Mouse (Mus musculus): Measurements from ENCODE around the gene Ankrd13a. TPM values are rescaled to one million over a fixed set of nuclear protein-coding genes. Genes with fewer than 3 reads are reported as not detected.

The Ankrd13a gene
- polyA plus RNA-seq, 1 experiment = 71.8 TPM

DNA sequence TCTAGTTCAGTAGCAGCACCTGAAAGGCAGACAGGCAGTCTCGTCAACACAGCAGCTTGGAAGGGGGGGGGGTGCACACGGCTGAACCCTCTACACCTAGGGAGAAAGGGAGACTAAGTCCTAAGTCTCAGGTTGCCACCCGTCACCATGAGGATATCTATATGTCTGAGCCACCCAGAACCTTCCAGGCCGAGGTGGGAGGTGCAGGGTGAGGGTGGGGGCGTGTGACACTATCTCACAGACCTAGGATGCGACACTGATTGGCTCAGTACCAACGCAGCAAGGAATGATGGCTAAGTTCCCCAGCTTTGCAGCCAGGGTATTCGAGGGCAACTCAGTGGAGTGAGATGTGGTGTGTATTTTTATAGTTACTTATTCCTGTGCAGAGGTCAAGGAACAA is 33.9 kb downstream of the Ankrd13a start:
- no peak overlapping the region for H3K27ac ChIP-seq (ENCODE audit: insufficient read depth, low read length)
- peaks cover 16% of the 10 kb centered on the region for H3K9me3 ChIP-seq (replicated peaks; ENCODE audit: control insufficient read depth, insufficient read depth, low read length, poor library complexity, severe bottlenecking)
- H3K27me3 ChIP-seq (ENCODE audit: control insufficient read depth, insufficient read depth, low read length, poor library complexity, severe bottlenecking) = no peaks in the 10 kb centered on the region
- peaks cover 18% of the 10 kb centered on the region for H3K36me3 ChIP-seq (ENCODE audit: control insufficient read depth, insufficient read depth, low read length, poor library complexity, severe bottlenecking)
- H3K4me3 ChIP-seq (ENCODE audit: low read depth, low read length) = no peak overlapping the region
- H3K9ac ChIP-seq (ENCODE audit: low read depth, poor library complexity, severe bottlenecking) = no peak overlapping the region
- TF ChIP-seq POLR2A (IDR thresholded peaks at IDR 0.05; ENCODE audit: insufficient read depth, low read length) (no peak), CTCF (IDR thresholded peaks at IDR 0.05; ENCODE audit: low read depth, low read length) (no peak), EP300 (IDR thresholded peaks at IDR 0.05; ENCODE audit: insufficient read depth, low read depth, low read length) (no peak)
- H3K4me1 ChIP-seq (ENCODE audit: control insufficient read depth, insufficient read depth, low read length) = no peaks in the 10 kb centered on the region

DNA sequence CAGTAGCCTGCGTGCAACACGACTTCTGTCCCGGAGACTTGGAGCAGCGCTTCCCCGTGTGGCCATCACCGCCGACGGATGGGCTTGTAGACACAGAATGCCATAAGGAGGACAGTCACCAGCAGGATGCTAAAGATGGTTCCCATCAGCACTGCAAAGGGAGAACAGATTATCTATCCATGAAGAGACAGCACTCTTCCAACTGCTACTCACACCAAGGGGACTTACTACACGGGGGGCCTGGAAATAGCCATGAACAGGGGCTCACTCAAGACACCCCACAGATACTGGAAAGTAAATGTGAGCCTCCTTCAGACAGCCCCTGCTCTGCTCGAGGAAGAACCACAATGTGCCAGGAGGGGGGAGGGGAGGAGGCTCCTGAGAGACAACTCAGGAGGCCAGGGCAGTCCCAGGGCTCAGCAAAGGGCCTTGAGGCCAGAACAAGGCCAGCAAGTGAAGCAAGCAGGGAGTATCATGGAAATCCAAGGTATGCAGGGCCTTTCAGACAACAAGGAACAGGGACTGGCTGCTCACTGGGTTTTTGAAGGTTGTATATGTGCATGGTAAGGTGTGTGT is 34.8 kb downstream of the Ankrd13a start:
- no peaks in the 10 kb centered on the region for H3K4me1 ChIP-seq (ENCODE audit: control insufficient read depth, insufficient read depth, low read length)
- peaks cover 7% of the 10 kb centered on the region for H3K9me3 ChIP-seq (replicated peaks; ENCODE audit: control insufficient read depth, insufficient read depth, low read length, poor library complexity, severe bottlenecking)
- H3K36me3 ChIP-seq (ENCODE audit: control insufficient read depth, insufficient read depth, low read length, poor library complexity, severe bottlenecking) = peaks cover 9% of the 10 kb centered on the region
- H3K4me3 ChIP-seq (ENCODE audit: low read depth, low read length) = no peak overlapping the region
- H3K27ac ChIP-seq (ENCODE audit: insufficient read depth, low read length) = no peak overlapping the region
- H3K9ac ChIP-seq (ENCODE audit: low read depth, poor library complexity, severe bottlenecking) = no peak overlapping the region
- TF ChIP-seq POLR2A (IDR thresholded peaks at IDR 0.05; ENCODE audit: insufficient read depth, low read length) (no peak), CTCF (IDR thresholded peaks at IDR 0.05; ENCODE audit: low read depth, low read length) (no peak)
- no peaks in the 10 kb centered on the region for H3K27me3 ChIP-seq (ENCODE audit: control insufficient read depth, insufficient read depth, low read length, poor library complexity, severe bottlenecking)

DNA sequence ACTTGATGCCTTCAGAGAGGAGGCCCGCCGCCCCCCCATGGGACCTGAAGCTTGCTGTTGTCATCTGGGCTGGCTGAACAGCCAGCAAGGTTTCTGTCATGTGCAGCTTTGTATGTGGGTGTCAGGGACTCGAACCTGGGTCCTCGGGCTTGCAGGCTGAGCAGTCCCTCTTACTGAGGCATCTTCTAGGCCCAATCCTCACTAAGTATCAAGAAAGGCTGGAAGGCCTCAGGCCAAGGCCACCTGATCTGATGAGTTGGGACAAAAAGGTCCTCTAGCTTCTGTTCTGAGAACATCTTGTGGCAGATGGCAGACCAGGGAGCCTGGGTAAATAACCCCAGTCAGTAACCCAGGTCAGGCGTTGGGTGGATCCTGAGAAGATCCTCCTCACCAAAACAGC is 35.3 kb downstream of the Ankrd13a start:
- no peak overlapping the region for H3K9ac ChIP-seq (ENCODE audit: low read depth, poor library complexity, severe bottlenecking)
- no peak for TF ChIP-seq EP300 (IDR thresholded peaks at IDR 0.05; ENCODE audit: insufficient read depth, low read depth, low read length)
- no peak for TF ChIP-seq POLR2A (IDR thresholded peaks at IDR 0.05; ENCODE audit: insufficient read depth, low read length)
- H3K4me3 ChIP-seq (ENCODE audit: low read depth, low read length) = no peak overlapping the region
- no peaks in the 10 kb centered on the region for H3K4me1 ChIP-seq (ENCODE audit: control insufficient read depth, insufficient read depth, low read length)
- H3K9me3 ChIP-seq (replicated peaks; ENCODE audit: control insufficient read depth, insufficient read depth, low read length, poor library complexity, severe bottlenecking) = peaks cover 3% of the 10 kb centered on the region; the same call in 1 of the 2 replicates
- peaks cover 4% of the 10 kb centered on the region; the same call in 1 of the 2 replicates for H3K36me3 ChIP-seq (ENCODE audit: control insufficient read depth, insufficient read depth, low read length, poor library complexity, severe bottlenecking)
- H3K27me3 ChIP-seq (ENCODE audit: control insufficient read depth, insufficient read depth, low read length, poor library complexity, severe bottlenecking) = no peaks in the 10 kb centered on the region
- no peak overlapping the region for H3K27ac ChIP-seq (ENCODE audit: insufficient read depth, low read length)

DNA sequence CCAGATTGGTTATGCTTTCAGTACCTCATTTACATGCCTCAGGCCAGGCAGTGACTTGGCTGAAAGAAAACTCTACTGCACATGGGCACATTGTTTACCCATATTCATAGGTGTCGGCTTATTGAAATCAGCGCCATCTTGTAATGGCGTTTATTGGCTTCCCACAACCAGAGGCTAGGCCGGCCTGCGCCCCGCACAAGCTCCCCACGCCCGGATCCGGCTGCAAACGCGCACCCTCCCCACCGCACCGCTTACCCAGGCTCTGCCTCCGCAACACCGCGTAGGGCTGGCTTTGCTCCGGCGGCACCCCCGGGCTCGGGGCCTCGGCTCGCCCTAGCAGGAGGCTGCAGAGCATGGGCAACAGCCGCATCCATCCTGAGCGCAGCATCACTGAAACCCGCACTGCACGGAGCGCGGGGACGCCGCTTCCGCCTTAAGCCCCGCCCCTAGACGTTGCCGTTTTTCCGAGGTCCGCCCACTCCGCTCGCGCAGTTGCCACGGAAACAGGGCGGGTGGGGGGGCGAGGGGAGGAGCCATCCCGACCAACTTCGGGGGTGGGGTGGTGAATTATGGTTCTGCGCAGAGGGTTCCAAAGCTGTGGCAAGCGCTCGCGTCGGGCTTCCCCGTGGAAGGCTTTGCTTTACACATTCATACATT is 39.2 kb downstream of the Ankrd13a start:
- TF ChIP-seq POLR2A (IDR thresholded peaks at IDR 0.05; ENCODE audit: insufficient read depth, low read length) (peak; percentile 81), CTCF (IDR thresholded peaks at IDR 0.05; ENCODE audit: low read depth, low read length) (no peak), EP300 (IDR thresholded peaks at IDR 0.05; ENCODE audit: insufficient read depth, low read depth, low read length) (no peak)
- peak overlapping the region; percentile 96 for H3K4me3 ChIP-seq (ENCODE audit: low read depth, low read length)
- H3K9ac ChIP-seq (ENCODE audit: low read depth, poor library complexity, severe bottlenecking) = peak overlapping the region; percentile 79
- H3K27ac ChIP-seq (ENCODE audit: insufficient read depth, low read length) = 0 out of 2 replicates have a peak overlapping the region, but pooled peaks have one; percentile 29
- H3K36me3 ChIP-seq (ENCODE audit: control insufficient read depth, insufficient read depth, low read length, poor library complexity, severe bottlenecking) = 0 out of 2 replicates have a peak, but pooled peaks cover 2% of the 10 kb centered on the region
- peaks cover 2% of the 10 kb centered on the region for H3K4me1 ChIP-seq (ENCODE audit: control insufficient read depth, insufficient read depth, low read length)
- no peaks in the 10 kb centered on the region for H3K27me3 ChIP-seq (ENCODE audit: control insufficient read depth, insufficient read depth, low read length, poor library complexity, severe bottlenecking)
- peaks cover 2% of the 10 kb centered on the region; the same call in 1 of the 2 replicates for H3K9me3 ChIP-seq (replicated peaks; ENCODE audit: control insufficient read depth, insufficient read depth, low read length, poor library complexity, severe bottlenecking)

DNA sequence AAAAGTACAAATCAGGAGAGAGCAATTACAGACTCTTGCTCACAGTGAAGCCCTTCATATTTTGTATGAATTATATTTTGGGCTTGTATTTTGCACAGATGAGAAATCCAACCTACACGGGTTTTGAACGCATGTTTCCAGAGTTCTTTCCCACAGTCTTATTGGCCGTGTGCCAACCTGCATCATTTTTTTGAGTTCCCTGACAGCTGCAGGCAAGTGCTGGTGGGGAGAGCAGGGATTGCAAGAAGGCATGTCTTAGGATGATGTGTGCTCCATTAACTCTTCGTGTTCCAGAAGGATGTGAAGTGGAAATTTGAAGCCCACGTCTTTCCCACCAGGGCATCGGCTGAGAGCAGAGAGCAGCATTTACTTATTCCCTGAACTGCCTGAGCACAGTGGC is 42.1 kb downstream of the Ankrd13a start:
- Histone ChIP-seq H3K9me3 (replicated peaks; ENCODE audit: control insufficient read depth, insufficient read depth, low read length, poor library complexity, severe bottlenecking) (peaks cover 8% of the 10 kb centered on the region), H3K9ac (ENCODE audit: low read depth, poor library complexity, severe bottlenecking) (no peak overlapping the region), H3K27ac (ENCODE audit: insufficient read depth, low read length) (no peak overlapping the region), H3K4me1 (ENCODE audit: control insufficient read depth, insufficient read depth, low read length) (peaks cover 2% of the 10 kb centered on the region), H3K4me3 (ENCODE audit: low read depth, low read length) (no peak overlapping the region), H3K27me3 (ENCODE audit: control insufficient read depth, insufficient read depth, low read length, poor library complexity, severe bottlenecking) (no peaks in the 10 kb centered on the region), H3K36me3 (ENCODE audit: control insufficient read depth, insufficient read depth, low read length, poor library complexity, severe bottlenecking) (no peaks in the 10 kb centered on the region)
- no peak for TF ChIP-seq CTCF (IDR thresholded peaks at IDR 0.05; ENCODE audit: low read depth, low read length)
- no peak for TF ChIP-seq EP300 (IDR thresholded peaks at IDR 0.05; ENCODE audit: insufficient read depth, low read depth, low read length)
- TF ChIP-seq POLR2A (IDR thresholded peaks at IDR 0.05; ENCODE audit: insufficient read depth, low read length) = no peak

DNA sequence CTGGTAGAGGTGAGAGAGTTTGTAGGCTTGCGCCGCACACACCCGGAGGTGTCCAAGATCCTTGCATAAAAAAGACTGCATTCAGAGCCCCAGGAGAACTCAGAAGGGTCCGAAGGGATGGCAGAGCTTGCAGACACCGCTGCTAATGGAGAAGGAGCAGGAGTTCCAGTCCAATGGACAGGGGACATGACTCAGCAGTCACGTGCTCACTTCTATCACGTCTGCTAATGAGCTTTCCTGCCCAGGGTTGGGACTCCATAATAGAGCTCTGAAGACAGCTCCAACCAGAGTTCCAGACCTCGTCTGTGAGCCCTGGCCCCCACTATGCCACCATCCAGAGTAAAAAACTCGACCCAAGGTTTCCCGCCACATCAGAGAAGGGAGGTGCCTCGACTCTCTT is 43.6 kb downstream of the Ankrd13a start:
- Histone ChIP-seq H3K4me1 (ENCODE audit: control insufficient read depth, insufficient read depth, low read length) (peaks cover 2% of the 10 kb centered on the region), H3K9ac (ENCODE audit: low read depth, poor library complexity, severe bottlenecking) (no peak overlapping the region), H3K36me3 (ENCODE audit: control insufficient read depth, insufficient read depth, low read length, poor library complexity, severe bottlenecking) (peaks cover 2% of the 10 kb centered on the region; the same call in 1 of the 2 replicates), H3K27ac (ENCODE audit: insufficient read depth, low read length) (peak overlapping the region; percentile 60), H3K4me3 (ENCODE audit: low read depth, low read length) (no peak overlapping the region; the same call in 1 of the 2 replicates), H3K27me3 (ENCODE audit: control insufficient read depth, insufficient read depth, low read length, poor library complexity, severe bottlenecking) (no peaks in the 10 kb centered on the region), H3K9me3 (replicated peaks; ENCODE audit: control insufficient read depth, insufficient read depth, low read length, poor library complexity, severe bottlenecking) (peaks cover 17% of the 10 kb centered on the region)
- no peak for TF ChIP-seq CTCF (IDR thresholded peaks at IDR 0.05; ENCODE audit: low read depth, low read length)
- TF ChIP-seq EP300 (IDR thresholded peaks at IDR 0.05; ENCODE audit: insufficient read depth, low read depth, low read length) = peak; percentile 51; the same call in 1 of the 2 replicates

All from ES-Bruce4 (cell line).